Mouse (Mus musculus): ENCODE data around the gene Catsperz.

Gene Catsperz

GRCm38 (mm10) chr19:6942764-6943163 is 17.6 kb upstream of the Catsperz start:
- peak in 1 of 2 experiments; percentile 23 for DNase-seq

GRCm38 (mm10) chr19:6942249-6942691 is 17.1 kb upstream of the Catsperz start, which contains the start of gene Gpr137:
Gene Gpr137 (minus strand): TSS chr19:6942480.
- DNase-seq: peak; percentile 96 to 98

GRCm38 (mm10) chr19:6941372-6942248 is 16.4 kb upstream of the Catsperz start, which contains the start of gene Bad:
Gene Bad (plus strand): TSS chr19:6941861.
- DNase-seq: peak; percentile 94 to 97

GRCm38 (mm10) chr19:6940396-6941351 is 15.5 kb upstream of the Catsperz start:
- DNase-seq: peak in 1 of 2 experiments; percentile 30

- peak in 1 of 2 experiments; percentile 22 for DNase-seq
These were observed 14.2 kb upstream of the Catsperz start for GRCm38 (mm10) chr19:6939106-6940002.

- no peak for DNase-seq
These were observed 12.6 kb upstream of the Catsperz start for GRCm38 (mm10) chr19:6937541-6938465.

- peak; percentile 26 to 47 for DNase-seq
These were observed 11.1 kb upstream of the Catsperz start for GRCm38 (mm10) chr19:6936299-6936698.

- DNase-seq: no peak
These were observed 9.2 kb upstream of the Catsperz start, which contains the start of gene Kcnk4 for GRCm38 (mm10) chr19:6934195-6934977. Gene Kcnk4 (minus strand): TSS chr19:6934515.

GRCm38 (mm10) chr19:6933436-6934194 is 8.4 kb upstream of the Catsperz start:
- DNase-seq: peak in 1 of 2 experiments; percentile 45

- no peak for DNase-seq
These were observed 7.9 kb upstream of the Catsperz start for GRCm38 (mm10) chr19:6933102-6933435.

GRCm38 (mm10) chr19:6932018-6932417 is 6.8 kb upstream of the Catsperz start:
- DNase-seq: no peak

GRCm38 (mm10) chr19:6931002-6931401 is 5.8 kb upstream of the Catsperz start:
- no peak for DNase-seq

- no peak for DNase-seq
These were observed 2.9 kb upstream of the Catsperz start for GRCm38 (mm10) chr19:6928080-6928479.

GRCm38 (mm10) chr19:6926559-6927255 is 1.5 kb upstream of the Catsperz start:
- peak; percentile 32 to 50 for DNase-seq

- peak in 1 of 2 experiments; percentile 27 for DNase-seq
These were observed 590 bp upstream of the Catsperz start for GRCm38 (mm10) chr19:6925611-6926329.

- DNase-seq: peak; percentile 79 to 89
These were observed 496 bp downstream of the Catsperz start for GRCm38 (mm10) chr19:6924461-6925306.
